Mouse (Mus musculus): ENCODE results near the gene Sez6.
A peak's percentile ranks its signal among the peaks of the same experiment; 100 is the strongest.

Sez6 gene

DNA sequence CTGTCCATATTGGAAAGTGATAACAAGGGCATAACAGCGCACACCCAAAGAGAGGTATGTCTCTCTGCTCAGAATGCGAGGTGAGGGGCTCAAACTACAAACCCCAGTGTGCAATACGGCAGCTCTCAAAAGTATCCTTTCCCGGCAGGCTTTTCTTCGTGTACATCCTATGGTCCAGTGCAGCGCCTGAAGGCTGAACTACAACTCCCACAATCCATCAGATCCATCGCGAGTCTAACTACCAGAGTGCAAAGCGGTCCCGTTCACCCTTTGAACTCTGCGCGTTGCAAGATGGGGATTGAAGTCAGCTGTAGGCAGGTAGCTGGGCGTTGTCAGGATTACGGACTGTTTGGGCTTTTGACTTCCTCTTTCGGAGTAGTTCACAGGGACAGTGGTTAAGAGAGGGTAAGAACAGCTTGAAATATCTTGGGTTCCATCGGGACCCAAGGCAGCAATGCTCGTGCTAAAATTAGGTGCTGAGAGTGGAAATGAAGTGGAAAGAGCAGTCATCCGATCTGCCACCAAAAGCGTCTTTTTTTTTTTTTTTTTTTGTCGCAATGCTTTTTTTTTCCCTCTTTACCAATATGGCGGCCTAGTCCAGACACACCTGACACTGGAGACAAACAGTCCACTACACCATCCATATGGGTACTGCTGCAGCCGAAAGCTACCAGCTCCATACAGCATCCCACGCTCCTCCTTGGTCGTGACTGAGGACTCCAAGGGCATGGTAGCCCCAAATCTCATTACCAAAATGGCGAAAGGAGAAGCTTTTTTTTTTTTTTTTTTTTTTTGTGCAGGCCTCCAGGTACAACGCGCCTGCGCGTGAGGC, 51.2 kb downstream of the Sez6 start:
- peak; percentile 79 to 89 for DNase-seq

GRCm38 (mm10) chr11:77982441-77982905, 51.9 kb downstream of the Sez6 start, which contains the start of gene Phf12:
Phf12 (plus strand) TSS chr11:77982754.
- DNase-seq: peak; percentile 99 to 100

DNA sequence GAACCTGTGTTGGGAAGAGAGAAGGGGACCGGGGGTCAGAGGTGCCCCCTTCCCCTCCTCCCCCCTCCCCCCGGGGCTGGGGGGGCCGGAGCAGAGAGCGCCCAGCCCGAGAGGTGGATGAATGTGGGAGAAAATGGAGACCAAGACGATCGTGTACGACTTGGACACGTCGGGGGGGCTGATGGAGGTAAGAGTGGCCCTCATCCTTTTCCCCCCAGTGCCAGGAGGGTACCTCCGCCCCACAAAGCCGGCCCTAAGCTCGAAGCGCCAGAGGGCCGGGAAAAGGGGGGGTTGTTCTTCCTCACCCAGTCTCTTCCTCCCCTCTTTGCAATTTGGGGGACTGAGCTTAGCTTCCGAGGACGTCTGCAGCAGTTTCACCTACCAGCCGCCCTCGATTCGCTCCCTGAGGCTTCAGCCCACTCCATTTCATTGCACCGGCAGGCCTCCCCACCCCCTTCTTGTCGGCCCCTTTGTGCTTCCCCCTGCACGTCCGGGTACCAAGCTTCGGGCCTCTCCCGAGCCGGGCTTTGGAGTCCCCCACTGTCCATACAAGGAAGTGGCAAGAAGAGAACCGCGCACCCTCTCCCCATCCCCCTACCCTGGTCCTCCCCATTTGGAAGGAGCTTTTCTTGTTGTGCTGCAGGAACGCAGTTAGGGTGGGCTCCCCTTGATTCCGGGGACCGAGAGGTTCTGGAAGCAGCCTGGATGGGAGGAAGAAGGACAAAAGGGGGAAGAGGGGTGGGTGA, 52.8 kb downstream of the Sez6 start:
- peak; percentile 52 to 55 for DNase-seq

DNA sequence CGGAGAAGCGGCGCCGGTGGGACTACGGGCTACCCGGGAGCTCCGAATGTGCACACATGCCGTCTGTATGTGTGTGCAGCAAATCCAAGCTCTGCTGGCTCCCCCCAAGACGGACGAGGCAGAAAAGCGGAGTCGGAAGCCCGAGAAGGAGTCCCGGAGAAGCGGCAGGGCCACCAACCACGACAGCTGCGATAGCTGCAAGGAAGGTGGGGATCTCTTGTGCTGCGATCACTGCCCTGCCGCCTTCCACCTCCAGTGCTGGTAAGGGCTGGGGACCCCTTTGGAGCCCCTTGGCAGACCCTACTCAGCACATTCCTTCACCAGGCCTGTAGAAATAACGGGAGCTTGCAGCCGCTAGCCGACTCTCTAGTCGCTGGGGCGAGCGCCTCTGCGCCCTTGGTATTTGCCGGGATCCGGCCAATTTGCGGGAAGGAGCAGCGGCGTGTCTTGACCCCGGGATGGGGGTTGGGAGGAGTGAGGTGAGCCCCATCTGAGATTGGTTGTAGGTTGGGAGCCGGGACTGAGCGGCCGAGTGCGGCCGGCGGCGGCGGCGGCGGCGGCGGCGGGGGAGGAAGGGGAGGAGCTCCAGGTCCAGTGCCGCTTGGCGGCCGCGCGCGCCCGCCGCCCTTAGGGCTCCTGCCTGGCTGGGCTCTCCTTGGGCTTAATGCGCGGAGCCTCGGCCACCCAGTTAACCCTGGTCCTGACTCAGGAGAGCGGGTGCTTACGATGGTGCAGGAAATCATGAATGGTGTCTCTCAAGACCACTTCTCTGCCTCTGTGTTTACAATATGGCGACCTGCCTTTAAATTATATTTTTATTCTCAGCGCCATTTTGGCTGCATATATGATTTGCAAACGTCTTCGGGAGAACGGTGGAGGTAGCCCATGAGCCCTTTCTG, 53.6 kb downstream of the Sez6 start:
- peak; percentile 58 to 72 for DNase-seq

DNA sequence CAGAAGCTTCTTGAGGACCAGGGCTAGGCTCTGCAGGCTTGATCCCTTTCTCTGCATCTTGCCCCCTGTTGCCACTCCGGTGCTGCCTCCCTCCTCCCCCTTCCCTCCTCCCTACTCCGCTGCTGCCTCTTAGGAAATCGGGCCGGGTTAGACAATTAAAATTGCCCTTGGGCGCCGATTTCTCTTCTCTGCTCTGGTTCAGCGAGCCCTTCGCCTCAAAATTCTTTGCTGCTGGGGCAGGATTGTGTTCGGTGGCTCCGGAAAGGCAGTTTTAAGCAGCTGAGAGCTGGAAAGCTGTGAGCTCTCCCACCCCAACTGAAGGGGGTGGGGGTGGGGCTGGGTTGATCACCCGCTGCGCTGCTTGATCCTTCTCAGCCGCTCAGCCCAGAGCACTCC, 54.2 kb downstream of the Sez6 start:
- DNase-seq: peak in 1 of 2 experiments; percentile 50

GRCm38 (mm10) chr11:77985541-77986065, 55.0 kb downstream of the Sez6 start:
- no peak for DNase-seq

DNA sequence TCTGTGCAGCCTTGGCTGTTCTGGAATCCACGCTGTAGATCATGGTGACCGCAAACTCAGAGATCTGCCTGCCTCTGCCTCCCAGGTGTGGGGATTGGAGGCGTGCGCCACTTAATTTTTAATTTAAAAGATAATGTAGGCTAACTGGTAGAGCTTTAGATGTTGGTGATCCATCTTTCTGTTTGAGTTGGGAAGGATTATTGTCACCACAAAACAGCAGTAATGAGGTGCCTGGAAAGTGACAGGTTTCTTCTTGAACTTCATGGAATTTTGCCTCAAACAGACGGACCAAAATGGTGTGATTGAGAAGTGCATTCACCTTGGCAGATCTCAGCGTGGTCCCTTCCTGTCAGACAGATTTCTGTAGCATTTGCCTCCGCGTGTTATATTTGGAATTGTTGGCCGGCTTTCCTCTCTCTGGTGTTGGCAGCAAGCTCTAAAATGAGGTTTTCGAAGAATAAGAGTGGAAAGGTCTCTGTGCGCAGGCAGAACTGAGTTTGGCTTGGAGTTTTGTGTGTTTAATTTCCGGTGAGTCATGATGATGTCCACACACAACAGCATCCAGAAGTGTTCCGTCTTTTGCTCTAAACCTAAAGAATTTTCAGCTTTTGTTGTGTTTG, 58.6 kb downstream of the Sez6 start:
- no peak for DNase-seq

- DNase-seq: no peak
These were observed 65.0 kb downstream of the Sez6 start for GRCm38 (mm10) chr11:77995556-77995955.

GRCm38 (mm10) chr11:78006446-78006845, 75.8 kb downstream of the Sez6 start:
- no peak for DNase-seq

DNA sequence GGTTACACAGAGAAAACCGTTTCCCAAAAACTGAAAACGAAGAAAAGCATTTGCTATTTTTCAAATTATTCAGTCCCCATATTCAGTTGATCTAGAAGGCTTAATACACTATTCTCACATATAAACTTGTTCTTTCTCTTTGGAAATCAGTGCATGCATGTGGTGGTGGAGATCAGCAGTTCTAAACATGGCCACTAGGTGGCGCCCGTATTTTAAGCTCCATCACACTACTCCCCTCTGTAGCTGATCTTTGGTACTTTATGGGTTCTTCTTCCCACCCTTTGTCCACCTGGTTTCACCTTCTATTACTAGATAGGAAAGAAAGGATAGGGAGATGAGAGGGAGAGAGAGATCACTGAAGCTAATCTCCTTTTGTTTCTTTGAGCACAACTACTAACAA, 89.1 kb downstream of the Sez6 start:
- peak; percentile 29 to 78 for DNase-seq

DNA sequence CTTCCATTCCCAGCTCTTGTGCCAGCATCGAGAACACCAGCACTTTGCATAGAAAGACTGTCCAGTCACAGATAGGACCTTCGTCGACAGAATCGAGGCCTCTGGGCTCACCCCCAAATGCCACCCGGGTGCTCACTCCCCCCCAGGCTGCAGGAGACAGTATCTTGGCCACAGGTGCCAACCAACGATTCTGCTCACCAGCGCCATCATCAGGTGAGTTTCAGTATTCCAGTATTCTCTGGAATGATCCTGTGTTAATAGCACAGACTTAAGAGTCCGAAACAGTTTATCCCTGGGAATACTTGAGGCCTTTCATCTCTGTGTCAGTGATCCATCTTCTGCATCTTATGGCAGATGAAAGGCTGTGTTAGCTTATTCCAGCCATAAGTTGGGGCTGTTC, 93.0 kb downstream of the Sez6 start:
- no peak for DNase-seq

All from spleen, adult 18-20 months (tissue).